Mouse (Mus musculus) forebrain, embryonic 11.5 days (tissue): ENCODE measurements around the gene Fgd5. TPM values are rescaled to one million over a fixed set of nuclear protein-coding genes. Genes with fewer than 3 reads are reported as not detected.

Source experiments
- ATAC-seq: fragments of 200-750 bp; cut with Nextera tagmentation; replicated peaks from 2 replicates; pipeline ENCODE4 v1.8.0; 2017; ENCODE audit warnings: moderate TSS enrichment; ENCODE audit not compliant: low FRiP score
- DNase-seq: peaks from one replicate; pipeline ENCODE4 v3.0.0-alpha.2; 2017; ENCODE audit warnings: low spot score
- H3K27ac ChIP-seq: fragments of 300-500 bp; sonication (generic); 2 replicates; pipeline ENCODE4 v1.5.1; 2014; ENCODE audit warnings: low read depth, low read length
- H3K27me3 ChIP-seq: fragments of 300-500 bp; sonication (generic); 2 replicates; pipeline ENCODE4 v1.6.1; 2014; ENCODE audit warnings: mild to moderate bottlenecking, low read length, mixed read lengths; ENCODE audit not compliant: control insufficient read depth, insufficient read depth
- H3K36me3 ChIP-seq: fragments of 300-500 bp; sonication (generic); 2 replicates; pipeline ENCODE4 v1.6.1; 2014; ENCODE audit warnings: mild to moderate bottlenecking, low read length, moderate library complexity, mixed read lengths; ENCODE audit not compliant: control insufficient read depth, insufficient read depth
- H3K4me1 ChIP-seq: fragments of 300-500 bp; sonication (generic); replicated peaks from 2 replicates; pipeline ENCODE4 v1.6.1; 2014; ENCODE audit warnings: low read length, mixed read lengths; ENCODE audit not compliant: control insufficient read depth, insufficient read depth
- H3K4me2 ChIP-seq: fragments of 300-500 bp; sonication (generic); 2 replicates; pipeline ENCODE4 v1.6.1; 2014; ENCODE audit warnings: low read depth, mild to moderate bottlenecking, low read length, moderate library complexity, mixed read lengths; ENCODE audit not compliant: severe bottlenecking
- H3K4me3 ChIP-seq: fragments of 300-500 bp; sonication (generic); 2 replicates; pipeline ENCODE4 v1.5.1; 2014; ENCODE audit warnings: low read depth, low read length
- H3K9ac ChIP-seq: fragments of 300-500 bp; sonication (generic); 2 replicates; pipeline ENCODE4 v1.6.1; 2014; ENCODE audit warnings: low read length
- H3K9me3 ChIP-seq: fragments of 300-500 bp; sonication (generic); 2 replicates; pipeline ENCODE4 v1.6.1; 2016; ENCODE audit warnings: low read length, mixed read lengths; ENCODE audit not compliant: control insufficient read depth
- polyA plus RNA-seq: library from polyadenylated mRNA; unstranded; fragments of >200 nt; fragmentation: Nextera tagmentation; extraction: Ambion mirVana; gene quantifications from 2 replicates; pipeline ENCODE4 v1.2.1, GENCODE M21; 2014

Gene Fgd5
- polyA plus RNA-seq, 1 experiment from 2014 or later: 6.6 TPM

GRCm38 (mm10) chr6:92124547-92124946, 145.9 kb downstream of the Fgd5 start:
- Histone ChIP-seq H3K9me3 (no peaks in the 10 kb centered on the region), H3K4me2 (no peak overlapping the region), H3K9ac (no peak overlapping the region), H3K36me3 (no peaks in the 10 kb centered on the region), H3K27ac (no peak overlapping the region), H3K27me3 (no peaks in the 10 kb centered on the region), H3K4me1 (no peaks in the 10 kb centered on the region), H3K4me3 (no peak overlapping the region)
- DNase-seq (no peak), ATAC-seq (no peak)

Other genes with a start within 250 kb of the Fgd5 start
- 0.52 and 0.55 TPM in 2 replicates for gene Grip2, start 151.6 kb upstream of the Fgd5 start, polyA plus RNA-seq
- gene Ccdc174, start 100.8 kb upstream of the Fgd5 start, polyA plus RNA-seq: 41.4 and 47.7 TPM in 2 replicates
- 0.68 and 0.73 TPM in 2 replicates for gene 4930590J08Rik, start 76.1 kb upstream of the Fgd5 start, polyA plus RNA-seq
- gene Nr2c2, start 112.5 kb downstream of the Fgd5 start, polyA plus RNA-seq: 30.3 and 38.5 TPM in 2 replicates
- gene Mrps25, start 205.2 kb downstream of the Fgd5 start, polyA plus RNA-seq: 86.2 and 87.7 TPM in 2 replicates
- 20.0 and 22.2 TPM in 2 replicates for gene Rbsn, start 236.0 kb downstream of the Fgd5 start, polyA plus RNA-seq